Mouse (Mus musculus): Measurements from ENCODE around the gene Tmem177. TPM values are rescaled to one million over a fixed set of nuclear protein-coding genes. Genes with fewer than 3 reads are reported as not detected.

Gene Tmem177
- polyA plus RNA-seq, 1 experiment from 2014 or later: 8.1 TPM

GRCm38 (mm10) chr1:119907206-119907748, 5.7 kb downstream of the Tmem177 start:
- Histone ChIP-seq H3K27me3 (no peaks in the 10 kb centered on the region), H3K4me3 (no peak overlapping the region), H3K4me1 (peaks cover 16% of the 10 kb centered on the region), H3K27ac (no peak overlapping the region), H3K4me2 (replicated peaks) (no peak overlapping the region), H3K9me3 (no peaks in the 10 kb centered on the region), H3K36me3 (peaks cover 30% of the 10 kb centered on the region), H3K9ac (no peak overlapping the region)
- 76% methylated on average over 2 of the region's 2 CpGs for WGBS
- ATAC-seq (ENCODE audit: low FRiP score, low read depth): no peak

- H3K9me3 ChIP-seq: no peaks in the 10 kb centered on the region
- H3K36me3 ChIP-seq: peaks cover 3% of the 10 kb centered on the region
- no peak overlapping the region; the same call in 1 of the 2 replicates for H3K27ac ChIP-seq
- no peak overlapping the region for H3K4me3 ChIP-seq
- no peaks in the 10 kb centered on the region for H3K27me3 ChIP-seq
- no peak overlapping the region for H3K9ac ChIP-seq
- 10% methylated on average over 6 of the region's 6 CpGs for WGBS
- 0 out of 2 replicates have a peak overlapping the region, but pooled peaks have one; percentile 2 for H3K4me2 ChIP-seq (replicated peaks)
- peaks cover 26% of the 10 kb centered on the region for H3K4me1 ChIP-seq
- peak; percentile 41; the same call in 1 of the 2 replicates for ATAC-seq (ENCODE audit: low FRiP score, low read depth)
These were observed 9.8 kb downstream of the Tmem177 start for GRCm38 (mm10) chr1:119903231-119903620.

- H3K9ac ChIP-seq: no peak overlapping the region
- 4% methylated on average over 8 of the region's 8 CpGs for WGBS
- H3K27me3 ChIP-seq: no peaks in the 10 kb centered on the region
- peak; percentile 21; the same call in 1 of the 2 replicates for ATAC-seq (ENCODE audit: low FRiP score, low read depth)
- peaks cover 26% of the 10 kb centered on the region for H3K4me1 ChIP-seq
- H3K27ac ChIP-seq: no peak overlapping the region; the same call in 1 of the 2 replicates
- H3K4me2 ChIP-seq (replicated peaks): peak overlapping the region; percentile 2; the same call in 1 of the 2 replicates
- H3K4me3 ChIP-seq: no peak overlapping the region
- H3K36me3 ChIP-seq: no peaks in the 10 kb centered on the region
- no peaks in the 10 kb centered on the region for H3K9me3 ChIP-seq
These were observed 10.3 kb downstream of the Tmem177 start for GRCm38 (mm10) chr1:119902551-119903230.

GRCm38 (mm10) chr1:119899195-119900123, 13.5 kb downstream of the Tmem177 start:
- no peak overlapping the region for H3K4me3 ChIP-seq
- peak; percentile 38; the same call in 1 of the 2 replicates for ATAC-seq (ENCODE audit: low FRiP score, low read depth)
- 73% methylated on average over 11 of the region's 11 CpGs for WGBS
- peaks cover 30% of the 10 kb centered on the region for H3K4me1 ChIP-seq
- H3K27ac ChIP-seq: no peak overlapping the region
- H3K4me2 ChIP-seq (replicated peaks): no peak overlapping the region
- H3K27me3 ChIP-seq: no peaks in the 10 kb centered on the region
- no peak overlapping the region for H3K9ac ChIP-seq
- no peaks in the 10 kb centered on the region for H3K9me3 ChIP-seq
- H3K36me3 ChIP-seq: no peaks in the 10 kb centered on the region

GRCm38 (mm10) chr1:119894936-119895335, 18.1 kb downstream of the Tmem177 start:
- no peaks in the 10 kb centered on the region for H3K9me3 ChIP-seq
- no peak overlapping the region for H3K9ac ChIP-seq
- H3K4me3 ChIP-seq: no peak overlapping the region
- H3K4me1 ChIP-seq: peaks cover 14% of the 10 kb centered on the region
- no peaks in the 10 kb centered on the region for H3K27me3 ChIP-seq
- no peak overlapping the region for H3K4me2 ChIP-seq (replicated peaks)
- no peak overlapping the region for H3K27ac ChIP-seq
- ATAC-seq (ENCODE audit: low FRiP score, low read depth): no peak
- 39% methylated on average over 6 of the region's 6 CpGs for WGBS
- H3K36me3 ChIP-seq: no peaks in the 10 kb centered on the region

- Histone ChIP-seq H3K4me3 (no peak overlapping the region), H3K4me1 (peaks cover 4% of the 10 kb centered on the region; the same call in 1 of the 2 replicates), H3K4me2 (replicated peaks) (no peak overlapping the region), H3K9me3 (no peaks in the 10 kb centered on the region), H3K36me3 (no peaks in the 10 kb centered on the region), H3K9ac (no peak overlapping the region), H3K27ac (no peak overlapping the region), H3K27me3 (no peaks in the 10 kb centered on the region)
- no peak for ATAC-seq (ENCODE audit: low FRiP score, low read depth)
- WGBS: 84% methylated on average over 3 of the region's 3 CpGs
These were observed 19.4 kb downstream of the Tmem177 start for GRCm38 (mm10) chr1:119893600-119893999.

GRCm38 (mm10) chr1:119892933-119893332, 20.1 kb downstream of the Tmem177 start:
- H3K4me2 ChIP-seq (replicated peaks): no peak overlapping the region
- H3K9me3 ChIP-seq: no peaks in the 10 kb centered on the region
- no peak overlapping the region for H3K9ac ChIP-seq
- ATAC-seq (ENCODE audit: low FRiP score, low read depth): no peak
- H3K4me3 ChIP-seq: no peak overlapping the region
- H3K27me3 ChIP-seq: no peaks in the 10 kb centered on the region
- 71% methylated on average over 6 of the region's 6 CpGs for WGBS
- peaks cover 4% of the 10 kb centered on the region; the same call in 1 of the 2 replicates for H3K4me1 ChIP-seq
- no peaks in the 10 kb centered on the region for H3K36me3 ChIP-seq
- H3K27ac ChIP-seq: no peak overlapping the region

GRCm38 (mm10) chr1:119891865-119892264, 21.1 kb downstream of the Tmem177 start:
- 76% methylated on average over 4 of the region's 4 CpGs for WGBS
- no peaks in the 10 kb centered on the region for H3K27me3 ChIP-seq
- no peaks in the 10 kb centered on the region for H3K9me3 ChIP-seq
- H3K27ac ChIP-seq: no peak overlapping the region
- H3K4me1 ChIP-seq: peaks cover 4% of the 10 kb centered on the region; the same call in 1 of the 2 replicates
- H3K4me3 ChIP-seq: no peak overlapping the region
- H3K9ac ChIP-seq: no peak overlapping the region
- no peak for ATAC-seq (ENCODE audit: low FRiP score, low read depth)
- no peaks in the 10 kb centered on the region for H3K36me3 ChIP-seq
- no peak overlapping the region for H3K4me2 ChIP-seq (replicated peaks)

- Histone ChIP-seq H3K4me2 (replicated peaks) (no peak overlapping the region), H3K27me3 (no peaks in the 10 kb centered on the region), H3K4me3 (no peak overlapping the region), H3K27ac (no peak overlapping the region), H3K9ac (no peak overlapping the region), H3K4me1 (peaks cover 10% of the 10 kb centered on the region; the same call in 1 of the 2 replicates), H3K9me3 (no peaks in the 10 kb centered on the region), H3K36me3 (no peaks in the 10 kb centered on the region)
- ATAC-seq (ENCODE audit: low FRiP score, low read depth): no peak
- WGBS: 88% methylated on average over 9 of the region's 9 CpGs
These were observed 21.9 kb downstream of the Tmem177 start for GRCm38 (mm10) chr1:119891149-119891548.

- Histone ChIP-seq H3K4me3 (no peak overlapping the region), H3K9me3 (no peaks in the 10 kb centered on the region), H3K4me2 (replicated peaks) (no peak overlapping the region), H3K27me3 (no peaks in the 10 kb centered on the region), H3K9ac (no peak overlapping the region), H3K4me1 (0 out of 2 replicates have a peak, but pooled peaks cover 7% of the 10 kb centered on the region), H3K36me3 (no peaks in the 10 kb centered on the region), H3K27ac (no peak overlapping the region)
- WGBS: 87% methylated on average over 16 of the region's 16 CpGs
- ATAC-seq (ENCODE audit: low FRiP score, low read depth): no peak
These were observed 23.7 kb downstream of the Tmem177 start for GRCm38 (mm10) chr1:119889347-119889746.

GRCm38 (mm10) chr1:119886320-119886719, 26.7 kb downstream of the Tmem177 start:
- Histone ChIP-seq H3K4me2 (replicated peaks) (no peak overlapping the region), H3K9ac (no peak overlapping the region), H3K27ac (no peak overlapping the region), H3K27me3 (no peaks in the 10 kb centered on the region), H3K4me1 (0 out of 2 replicates have a peak, but pooled peaks cover 7% of the 10 kb centered on the region), H3K36me3 (no peaks in the 10 kb centered on the region), H3K9me3 (no peaks in the 10 kb centered on the region), H3K4me3 (no peak overlapping the region)
- peak; percentile 36; the same call in 1 of the 2 replicates for ATAC-seq (ENCODE audit: low FRiP score, low read depth)
- 46% methylated on average over 7 of the region's 7 CpGs for WGBS

- no peak for ATAC-seq (ENCODE audit: low FRiP score, low read depth)
- H3K27me3 ChIP-seq: no peaks in the 10 kb centered on the region
- H3K4me1 ChIP-seq: 0 out of 2 replicates have a peak, but pooled peaks cover 7% of the 10 kb centered on the region
- no peaks in the 10 kb centered on the region for H3K9me3 ChIP-seq
- H3K27ac ChIP-seq: no peak overlapping the region
- no peaks in the 10 kb centered on the region for H3K36me3 ChIP-seq
- H3K4me2 ChIP-seq (replicated peaks): no peak overlapping the region
- H3K9ac ChIP-seq: no peak overlapping the region
- no peak overlapping the region for H3K4me3 ChIP-seq
- 88% methylated on average over 3 of the region's 3 CpGs for WGBS
These were observed 28.7 kb downstream of the Tmem177 start for GRCm38 (mm10) chr1:119884272-119884671.
